Mouse (Mus musculus) adrenal gland, postnatal 4 days (tissue): Measurements from ENCODE around the gene Bivm. TPM values are rescaled to one million over a fixed set of nuclear protein-coding genes. Genes with fewer than 3 reads are reported as not detected.

Experiments used
- DNase-seq, 2 experiments: peaks; one replicate each; pipeline ENCODE4 v3.0.0; 2021 to 2022; ENCODE audit warnings: low spot score in 2 of 2, mixed read lengths in 2 of 2
- total RNA-seq, 2 experiments: library from RNA; stranded (reverse); gene quantifications; 2 replicates each; pipeline ENCODE4 v1.2.3; 2021

Gene Bivm
- total RNA-seq, 2 experiments from 2014 or later: 21.1 to 25.2 TPM

- no peak for DNase-seq
Observed at GRCm38 (mm10) chr1:44172656-44173055, 53.9 kb downstream of the Bivm start.

DNA sequence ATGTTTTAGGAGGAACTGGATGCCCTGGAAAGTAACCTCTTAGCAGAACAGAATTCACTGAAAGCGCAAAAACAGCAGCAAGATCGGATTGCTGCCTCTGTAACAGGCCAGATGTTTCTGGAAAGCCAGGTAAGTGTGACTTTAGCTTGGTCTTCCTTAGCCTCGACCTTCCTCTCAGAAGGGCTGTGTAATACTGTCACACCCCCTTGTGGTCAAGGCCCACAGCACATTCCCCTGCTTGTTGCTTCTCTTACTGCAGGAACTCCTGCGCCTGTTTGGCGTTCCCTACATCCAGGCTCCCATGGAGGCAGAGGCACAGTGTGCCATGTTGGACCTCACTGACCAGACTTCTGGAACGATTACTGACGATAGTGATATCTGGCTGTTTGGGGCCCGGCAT, 55.1 kb downstream of the Bivm start:
- no peak for DNase-seq

DNA sequence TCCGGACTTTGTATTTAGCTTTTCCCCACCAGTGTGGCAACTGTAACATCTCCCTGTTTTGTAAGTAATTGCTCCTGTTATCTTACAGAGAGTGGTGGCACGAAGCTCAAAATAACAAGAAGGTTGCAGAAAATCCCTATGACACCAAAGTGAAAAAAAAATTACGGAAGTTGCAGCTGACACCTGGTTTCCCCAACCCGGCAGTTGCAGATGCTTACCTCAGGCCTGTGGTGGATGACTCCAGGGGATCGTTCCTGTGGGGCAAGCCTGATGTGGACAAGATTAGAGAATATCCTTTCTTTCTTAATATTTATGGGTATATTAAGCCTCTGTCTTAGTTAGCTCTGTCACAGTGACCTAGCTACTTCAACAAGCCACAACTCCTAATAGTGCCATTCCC, 59.3 kb downstream of the Bivm start:
- no peak for DNase-seq

- no peak for DNase-seq
Observed at GRCm38 (mm10) chr1:44186396-44186795, 67.6 kb downstream of the Bivm start.

Other genes with a start within 250 kb of the Bivm start
- 10 to 100 TPM; 59.8 to 62.6 TPM for gene Tpp2, start 185.3 kb upstream of the Bivm start, total RNA-seq
- gene Mettl21c, start 98.9 kb upstream of the Bivm start, total RNA-seq: 1 to 10 TPM in 1 of 2 experiments, under 1 TPM in 1; 0.81 to 3.6 TPM
- gene Gm8251, start 57.0 kb upstream of the Bivm start, total RNA-seq: not detected
- gene Tex30, start 16.5 kb upstream of the Bivm start, total RNA-seq: 10 to 100 TPM; 13.3 to 15.9 TPM
- gene Kdelc1, start 149 bp upstream of the Bivm start, total RNA-seq: 10 to 100 TPM; 28.9 to 31.6 TPM
- 10 to 100 TPM; 24.3 to 29.5 TPM for gene Ercc5, start 28.8 kb downstream of the Bivm start, total RNA-seq
- under 1 TPM; 0.14 to 0.34 TPM for gene Mettl21e, start 100.0 kb downstream of the Bivm start, total RNA-seq